Mouse (Mus musculus): ENCODE results near the gene Tmem233.

Tmem233 gene

DNA sequence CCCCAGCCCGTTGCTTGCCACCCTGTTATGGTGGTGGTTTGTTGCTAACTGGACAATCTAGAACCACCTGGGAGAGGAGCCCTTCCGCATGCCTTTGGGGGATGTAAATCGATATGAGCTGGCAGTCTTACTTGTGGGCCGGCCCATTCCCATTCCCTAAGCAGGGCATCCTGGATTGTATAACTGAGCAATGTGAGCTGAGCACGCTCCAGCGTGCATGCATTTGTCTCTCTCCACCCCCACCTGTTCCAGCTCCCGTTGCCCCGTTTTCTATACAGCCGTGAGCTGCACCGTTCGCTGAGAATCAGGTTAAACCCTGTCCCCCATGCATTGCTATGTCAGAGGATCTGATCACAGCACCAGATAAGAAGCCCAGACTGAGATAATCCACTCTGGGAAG lies 91.3 kb downstream of the Tmem233 start:
- ChIA-PET CTCF (interaction anchor here in 1 of 4 experiments (1.5 kb wide), 1 partner anchor 13 kb away, joined by 4 read pairs; no protein-coding TSS in a partner anchor), POLR2A (interaction anchor here in 2 of 4 experiments (1.0 to 2.3 kb wide), 4 partner anchors 13 to 32 kb away, joined by 3 to 14 read pairs (median 8); partner anchors contain the start of gene Prkab1 (in 1 of the 2))
